Mouse (Mus musculus) CH12.LX (cell line): ENCODE data around the gene Tnfaip6.

Experiments
- CTCF ChIP-seq, 2 experiments: IDR thresholded peaks in 1 of 2; conservative IDR thresholded peaks in 1 of 2; 2 replicates each; pipeline ENCODE4 v1.5.1; 2011 to 2012; ENCODE audit warnings: low read depth in 2 of 2, low read length in 2 of 2, improper control_type of control experiment in 1 of 2, inconsistent platforms in 1 of 2, mild to moderate bottlenecking in 1 of 2, moderate library complexity in 1 of 2
- JUN ChIP-seq: IDR thresholded peaks from 2 replicates; pipeline ENCODE4 v1.6.1; 2011; ENCODE audit warnings: low read depth, mild to moderate bottlenecking, low read length, improper control_type of control experiment, moderate library complexity; ENCODE audit not compliant: insufficient read depth

DNA sequence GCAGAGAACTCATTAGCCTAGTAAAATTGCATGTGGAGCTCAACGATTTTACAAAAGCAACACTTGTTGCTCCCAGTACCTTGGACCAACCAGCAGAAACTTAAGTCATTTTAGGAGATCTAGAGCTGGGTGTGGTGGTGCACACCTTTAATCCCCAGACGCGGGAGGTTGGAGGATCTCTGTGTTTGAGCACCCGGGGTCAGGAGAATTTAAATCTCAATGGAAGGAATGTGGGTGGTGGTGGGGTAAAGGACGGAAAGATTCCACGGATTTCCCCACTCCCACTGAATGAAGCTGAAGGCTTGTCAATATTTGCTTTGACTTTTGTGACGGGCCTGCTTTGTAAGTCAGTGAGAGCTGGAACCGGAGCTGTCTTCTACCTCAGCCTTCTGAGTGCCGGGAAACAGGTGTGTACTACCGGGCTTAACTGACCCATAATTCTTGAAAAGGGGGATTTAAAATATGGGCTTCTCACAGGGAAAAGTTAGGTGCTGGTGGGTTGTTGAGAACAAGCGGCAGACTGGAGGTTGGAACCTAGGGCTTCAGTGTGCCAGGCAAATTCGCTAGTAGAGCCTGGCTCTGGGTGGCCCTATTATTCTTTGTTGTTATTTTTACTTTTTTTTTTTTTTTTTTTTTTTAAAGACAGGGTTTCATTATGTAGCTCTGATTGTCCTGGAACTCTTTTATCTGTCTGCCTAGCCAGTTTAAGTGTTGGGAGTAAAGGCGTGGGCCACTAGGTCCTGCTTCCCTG, 33.6 kb downstream of the Tnfaip6 start:
- TF ChIP-seq CTCF (conservative IDR thresholded peaks at IDR 0.05 in 1 of 2, IDR thresholded peaks at IDR 0.05 in 1 of 2; ENCODE audit: low read depth in 2 of 2, low read length in 2 of 2) (no peak), JUN (no peak)
